Mouse (Mus musculus) embryonic facial prominence, embryonic 14.5 days (tissue): ENCODE data around the gene Hist1h2ap. TPM values are rescaled to one million over a fixed set of nuclear protein-coding genes. Genes with fewer than 3 reads are reported as not detected.
"Not testable (repeated sequence)": the region's sequence is repeated elsewhere in the genome, so short reads cannot be mapped to it uniquely, and the experiment has no call there.

Experiments
- ATAC-seq: fragments of 200-750 bp; cut with Nextera tagmentation; 2 replicates; pipeline ENCODE4 v1.8.0; 2017; ENCODE audit warnings: low read depth, moderate number of reproducible peaks, moderate TSS enrichment
- DNase-seq: peaks from one replicate; pipeline ENCODE4 v3.0.0-alpha.2; 2015; ENCODE audit warnings: low spot score
- H3K27ac ChIP-seq: fragments of 300-500 bp; sonication (generic); replicated peaks from 2 replicates; pipeline ENCODE4 v1.5.1; 2014; ENCODE audit warnings: low read depth, mild to moderate bottlenecking, low read length, moderate library complexity
- H3K27me3 ChIP-seq: fragments of 300-500 bp; sonication (generic); replicated peaks from 2 replicates; pipeline ENCODE4 v1.6.1; 2014; ENCODE audit warnings: low read length; ENCODE audit not compliant: control insufficient read depth, insufficient read depth
- H3K36me3 ChIP-seq: fragments of 300-500 bp; sonication (generic); 2 replicates; pipeline ENCODE4 v1.6.1; 2014; ENCODE audit warnings: low read length, mixed read lengths; ENCODE audit not compliant: control insufficient read depth, insufficient read depth
- H3K4me1 ChIP-seq: fragments of 300-500 bp; sonication (generic); 2 replicates; pipeline ENCODE4 v1.6.1; 2014; ENCODE audit warnings: antibody characterized with exemption, low read length; ENCODE audit not compliant: control insufficient read depth, insufficient read depth
- H3K4me2 ChIP-seq: fragments of 300-500 bp; sonication (generic); 2 replicates; pipeline ENCODE4 v1.6.1; 2014; ENCODE audit warnings: low read depth, mild to moderate bottlenecking, low read length, moderate library complexity, mixed read lengths
- H3K4me3 ChIP-seq: fragments of 300-500 bp; sonication (generic); 2 replicates; pipeline ENCODE4 v1.5.1; 2014; ENCODE audit warnings: low read depth, mild to moderate bottlenecking, low read length
- H3K9ac ChIP-seq: fragments of 300-500 bp; sonication (generic); 2 replicates; pipeline ENCODE4 v1.6.1; 2014; ENCODE audit warnings: low read depth, mild to moderate bottlenecking, low read length, moderate library complexity, mixed read lengths
- H3K9me3 ChIP-seq: fragments of 300-500 bp; sonication (generic); 2 replicates; pipeline ENCODE4 v1.6.1; 2016; ENCODE audit warnings: low read length; ENCODE audit not compliant: control insufficient read depth
- WGBS: fragments of 180-500 bp; shearing (Covaris S2); extraction: QIAGEN DNeasy Blood & Tissue Kit; methylation state at CpG from one replicate; pipeline ENCODE4 v1.1.7; 2014; 5-methylcytosine and 5-hydroxymethylcytosine counted together
- polyA plus RNA-seq: library from polyadenylated mRNA; unstranded; fragments of >200 nt; fragmentation: Nextera tagmentation; extraction: Ambion mirVana; gene quantifications from 2 replicates; pipeline ENCODE4 v1.2.1, GENCODE M21; 2014

Hist1h2ap gene
- polyA plus RNA-seq, 1 experiment from 2014 or later: 2,964 TPM

GRCm38 (mm10) chr13:21820082-21820890 lies 13.0 kb downstream of the Hist1h2ap start:
- not testable (repeated sequence) for H3K9ac ChIP-seq, H3K4me1 ChIP-seq, ATAC-seq, H3K4me3 ChIP-seq, DNase-seq, H3K36me3 ChIP-seq, H3K9me3 ChIP-seq, H3K4me2 ChIP-seq, H3K27me3 ChIP-seq, H3K27ac ChIP-seq
- 66% methylated on average over 6 of the region's 16 CpGs for WGBS

DNA sequence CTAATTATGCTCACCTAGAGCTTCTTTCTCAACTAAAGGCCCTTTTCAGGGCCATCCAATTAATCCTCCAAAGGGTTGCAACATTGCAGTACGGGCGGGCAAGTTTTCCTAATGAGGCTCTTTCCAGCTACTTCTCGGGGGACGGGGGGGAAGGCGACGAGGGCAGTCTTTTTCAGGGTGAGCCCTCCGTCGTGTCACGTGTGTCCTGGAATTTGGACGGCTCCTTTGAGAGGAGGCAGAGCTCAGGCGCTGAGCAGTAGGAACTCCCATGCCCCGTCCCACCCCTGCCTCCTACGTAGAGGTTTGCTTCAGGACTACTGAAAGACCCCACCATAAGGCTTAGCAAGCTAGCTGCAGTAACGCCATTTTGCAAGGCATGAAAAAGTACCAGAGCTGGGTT lies 21.2 kb downstream of the Hist1h2ap start:
- H3K9ac ChIP-seq, H3K27ac ChIP-seq, H3K9me3 ChIP-seq, H3K4me1 ChIP-seq, DNase-seq, H3K36me3 ChIP-seq, H3K27me3 ChIP-seq: not testable (repeated sequence)
- peak; percentile 39 for ATAC-seq
- Histone ChIP-seq H3K4me3 (0 out of 2 replicates have a peak overlapping the region, but pooled peaks have one; percentile 17), H3K4me2 (peak overlapping the region; percentile 45)
- 0% methylated on average over 11 of the region's 14 CpGs for WGBS

GRCm38 (mm10) chr13:21811539-21811938 lies 21.8 kb downstream of the Hist1h2ap start, which contains the start of gene Hist1h4m:
Gene Hist1h4m (plus strand): TSS chr13:21811746.
- H3K9me3 ChIP-seq, DNase-seq, H3K27ac ChIP-seq, H3K4me1 ChIP-seq, H3K27me3 ChIP-seq, H3K9ac ChIP-seq, H3K36me3 ChIP-seq: not testable (repeated sequence)
- WGBS: no CpG with 5 or more reads among the region's 24 CpGs
- ATAC-seq: peak; percentile 59
- Histone ChIP-seq H3K4me2 (peak within 1 kb of the TSS; percentile 45), H3K4me3 (0 out of 2 replicates have a peak within 1 kb of the TSS, but pooled peaks have one; percentile 17)

DNA sequence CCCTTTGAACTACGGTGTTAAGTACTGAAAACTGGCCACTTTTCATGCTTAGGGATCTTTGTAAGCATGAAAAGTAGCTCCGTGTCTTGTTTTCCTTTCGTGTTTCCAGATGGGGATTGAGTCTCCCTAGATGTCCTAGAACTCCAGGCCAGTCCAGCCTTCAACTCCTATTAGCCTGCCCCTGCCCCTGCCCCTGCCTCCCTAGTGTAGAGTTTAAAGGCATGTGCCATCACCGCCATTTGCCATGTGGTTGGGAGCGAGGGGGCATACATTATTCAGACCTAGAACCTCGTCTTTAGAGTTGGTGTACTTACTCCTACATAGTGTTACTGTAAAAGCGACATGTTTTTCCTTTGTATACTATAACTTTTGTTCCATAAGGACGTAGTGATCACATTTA lies 22.2 kb downstream of the Hist1h2ap start:
- 0 out of 2 replicates have a peak, but pooled peaks have one; percentile 10 for ATAC-seq
- DNase-seq, H3K27me3 ChIP-seq, H3K4me3 ChIP-seq, H3K9me3 ChIP-seq, H3K4me1 ChIP-seq, H3K36me3 ChIP-seq, H3K9ac ChIP-seq, H3K27ac ChIP-seq, H3K4me2 ChIP-seq: not testable (repeated sequence)
- WGBS: no CpG with 5 or more reads among the region's 8 CpGs

- H3K36me3 ChIP-seq, H3K9ac ChIP-seq, H3K27ac ChIP-seq, H3K9me3 ChIP-seq, H3K4me3 ChIP-seq, H3K4me1 ChIP-seq, H3K27me3 ChIP-seq, H3K4me2 ChIP-seq, DNase-seq: not testable (repeated sequence)
- WGBS: no CpG with 5 or more reads among the region's 23 CpGs
- ATAC-seq: peak; percentile 96
Observed at GRCm38 (mm10) chr13:21810073-21810472, 23.2 kb downstream of the Hist1h2ap start, which contains the start of the genes Hist1h2bq and Hist1h2ao. Gene Hist1h2bq (minus strand): TSS chr13:21810197. Gene Hist1h2ao (plus strand): TSS chr13:21810465.

- no CpG with 5 or more reads among the region's 4 CpGs for WGBS
- H3K4me2 ChIP-seq, H3K27ac ChIP-seq, DNase-seq, H3K27me3 ChIP-seq, H3K4me3 ChIP-seq, H3K36me3 ChIP-seq, H3K9me3 ChIP-seq, H3K9ac ChIP-seq, H3K4me1 ChIP-seq: not testable (repeated sequence)
- peak; percentile 82 for ATAC-seq
Observed at GRCm38 (mm10) chr13:21803058-21803457, 30.2 kb downstream of the Hist1h2ap start.

DNA sequence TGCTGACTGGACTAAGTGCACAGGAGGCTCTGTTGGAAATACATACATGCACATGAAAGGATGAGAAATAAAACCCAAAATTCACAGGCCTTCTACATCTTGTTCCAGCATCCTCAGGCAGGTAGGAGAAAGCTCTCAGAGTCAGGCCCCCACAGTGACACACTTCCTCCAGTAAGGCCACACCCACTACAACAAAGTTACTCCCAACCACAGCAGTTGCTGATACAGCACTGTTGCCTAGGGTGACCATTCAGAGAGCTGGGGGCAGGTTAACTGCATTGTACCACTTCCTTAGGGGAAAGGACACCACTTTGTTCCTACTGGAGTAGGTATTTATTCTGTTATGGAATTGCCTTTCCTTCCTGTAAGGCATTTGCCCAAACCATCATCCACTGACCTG lies 36.1 kb downstream of the Hist1h2ap start:
- not testable (repeated sequence) for ATAC-seq, H3K4me1 ChIP-seq, H3K36me3 ChIP-seq, H3K27me3 ChIP-seq, H3K9ac ChIP-seq, H3K27ac ChIP-seq, H3K4me3 ChIP-seq, H3K9me3 ChIP-seq, H3K4me2 ChIP-seq, DNase-seq

GRCm38 (mm10) chr13:21795584-21795983 lies 37.7 kb downstream of the Hist1h2ap start:
- Histone ChIP-seq H3K27ac (no peak overlapping the region), H3K4me2 (no peak overlapping the region), H3K36me3 (no peaks in the 10 kb centered on the region), H3K4me3 (no peak overlapping the region), H3K9me3 (no peaks in the 10 kb centered on the region), H3K27me3 (no peaks in the 10 kb centered on the region), H3K9ac (no peak overlapping the region), H3K4me1 (peaks cover 2% of the 10 kb centered on the region; the same call in 1 of the 2 replicates)
- no peak for ATAC-seq
- no peak for DNase-seq
- WGBS: 90% methylated on average over 7 of the region's 7 CpGs
